Mouse (Mus musculus) cerebellum, adult 2 months (tissue): ENCODE data around the gene Tekt2. TPM values are rescaled to one million over a fixed set of nuclear protein-coding genes. Genes with fewer than 3 reads are reported as not detected.

Experiments used
- DNase-seq, 2 experiments: peaks; one replicate each; pipeline ENCODE4 v3.0.0; 2021
- H3K27ac ChIP-seq: fragments of 200-500 bp; 2 replicates; pipeline ENCODE4 v1.5.1; 2012; ENCODE audit warnings: low read length, control low read depth, inconsistent platforms; ENCODE audit not compliant: insufficient read depth
- H3K27me3 ChIP-seq: fragments of 200-500 bp; 2 replicates; pipeline ENCODE4 v1.6.1; 2012; ENCODE audit warnings: inconsistent platforms, mild to moderate bottlenecking, low read length, moderate library complexity; ENCODE audit not compliant: control insufficient read depth, insufficient read depth
- H3K4me1 ChIP-seq: fragments of 200-500 bp; 2 replicates; pipeline ENCODE4 v1.6.1; 2011; ENCODE audit warnings: low read length; ENCODE audit not compliant: control insufficient read depth, insufficient read depth
- H3K4me3 ChIP-seq: fragments of 200-500 bp; replicated peaks from 2 replicates; pipeline ENCODE3; 2011; ENCODE audit warnings: mild to moderate bottlenecking, low read depth, low read length, control low read depth; ENCODE audit not compliant: insufficient read depth
- CTCF ChIP-seq: fragments of 200-500 bp; IDR thresholded peaks from 2 replicates; pipeline ENCODE4 v1.5.1; 2011; ENCODE audit warnings: low read depth, mild to moderate bottlenecking, control low read depth, low read length, moderate library complexity, borderline replicate concordance; ENCODE audit not compliant: insufficient read depth
- POLR2A ChIP-seq: fragments of 200-500 bp; IDR thresholded peaks from 2 replicates; pipeline ENCODE4 v1.6.1; 2011; ENCODE audit warnings: low read length, control low read depth, borderline replicate concordance; ENCODE audit not compliant: insufficient read depth
- WGBS: fragments of 180-500 bp; shearing (Covaris S2); methylation state at CpG from one replicate; pipeline ENCODE4 v1.1.7; 2018; 5-methylcytosine and 5-hydroxymethylcytosine counted together
- polyA plus RNA-seq: library from polyadenylated mRNA; depleted of rRNA; stranded (reverse); fragments of >200 nt; gene quantifications from 2 replicates; pipeline ENCODE4 v1.2.3, GENCODE M21; 2012

Gene Tekt2
- polyA plus RNA-seq, 1 experiment, result 4.7 TPM

DNA sequence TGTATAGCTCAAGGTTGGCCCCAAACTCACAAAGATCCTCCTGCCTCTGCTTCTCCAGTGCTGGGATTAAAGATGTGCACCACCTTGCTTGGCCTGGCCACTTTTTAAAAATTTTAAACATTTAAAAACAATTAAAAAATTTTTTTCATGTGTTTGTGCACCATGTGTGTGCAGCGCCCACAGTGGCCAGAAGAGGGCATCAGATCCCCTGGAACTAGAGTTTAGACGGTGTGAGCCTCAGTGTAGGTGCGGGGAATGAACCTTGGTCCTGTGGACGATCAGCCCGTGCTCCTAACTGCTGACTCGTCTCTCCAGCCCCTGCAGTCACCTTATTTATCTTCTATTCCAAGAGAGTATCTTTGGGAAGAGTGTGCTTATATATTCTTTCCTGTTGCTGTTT is 19.4 kb downstream of the Tekt2 start:
- Histone ChIP-seq H3K4me3 (no peak overlapping the region), H3K27me3 (no peaks in the 10 kb centered on the region), H3K4me1 (peaks cover 10% of the 10 kb centered on the region), H3K27ac (no peak overlapping the region)
- WGBS, result 89% methylated on average over 6 of the region's 6 CpGs
- TF ChIP-seq CTCF, result no peak
- no peak for TF ChIP-seq POLR2A
- DNase-seq, result no peak

DNA sequence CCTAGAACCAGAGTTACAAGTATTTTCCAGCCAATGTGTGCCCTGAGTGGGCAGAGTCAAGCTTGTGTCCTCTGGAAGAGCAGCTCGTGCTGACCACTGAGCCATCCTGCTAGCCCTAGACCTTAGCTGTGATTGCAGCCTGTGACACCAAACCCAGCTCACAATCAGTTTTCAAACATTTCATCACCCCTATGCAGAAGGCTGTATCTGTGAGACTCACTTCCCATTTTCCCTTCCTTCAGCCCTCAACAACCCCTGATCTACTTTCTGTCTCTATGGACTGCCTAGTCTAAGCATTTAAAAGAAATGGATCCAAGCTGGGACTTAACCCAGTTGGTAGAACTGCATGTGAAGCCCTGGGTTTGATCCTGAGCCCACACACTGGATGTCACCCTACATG is 20.1 kb downstream of the Tekt2 start:
- Histone ChIP-seq H3K4me3 (no peak overlapping the region), H3K27ac (no peak overlapping the region), H3K4me1 (peaks cover 10% of the 10 kb centered on the region), H3K27me3 (no peaks in the 10 kb centered on the region)
- DNase-seq, result no peak
- no peak for TF ChIP-seq POLR2A
- no peak for TF ChIP-seq CTCF
- 95% methylated on average over 1 of the region's 1 CpGs for WGBS

- peaks cover 5% of the 10 kb centered on the region for H3K4me1 ChIP-seq
- DNase-seq, result no peak
- 60% methylated on average over 4 of the region's 4 CpGs for WGBS
- H3K27ac ChIP-seq, result no peak overlapping the region
- no peaks in the 10 kb centered on the region for H3K27me3 ChIP-seq
- no peak overlapping the region for H3K4me3 ChIP-seq
- TF ChIP-seq POLR2A, result no peak
- peak; percentile 18; the same call in 1 of the 2 replicates for TF ChIP-seq CTCF
These were observed 21.6 kb downstream of the Tekt2 start for GRCm38 (mm10) chr4:126303877-126304276.

- peaks cover 9% of the 10 kb centered on the region for H3K4me1 ChIP-seq
- WGBS, result 12% methylated on average over 27 of the region's 27 CpGs
- H3K4me3 ChIP-seq, result peak overlapping the region; percentile 9
- no peak for TF ChIP-seq POLR2A
- TF ChIP-seq CTCF, result no peak
- no peaks in the 10 kb centered on the region for H3K27me3 ChIP-seq
- no peak overlapping the region for H3K27ac ChIP-seq
- peak; percentile 59 to 60 for DNase-seq
These were observed 23.7 kb downstream of the Tekt2 start for GRCm38 (mm10) chr4:126301584-126302309.

DNA sequence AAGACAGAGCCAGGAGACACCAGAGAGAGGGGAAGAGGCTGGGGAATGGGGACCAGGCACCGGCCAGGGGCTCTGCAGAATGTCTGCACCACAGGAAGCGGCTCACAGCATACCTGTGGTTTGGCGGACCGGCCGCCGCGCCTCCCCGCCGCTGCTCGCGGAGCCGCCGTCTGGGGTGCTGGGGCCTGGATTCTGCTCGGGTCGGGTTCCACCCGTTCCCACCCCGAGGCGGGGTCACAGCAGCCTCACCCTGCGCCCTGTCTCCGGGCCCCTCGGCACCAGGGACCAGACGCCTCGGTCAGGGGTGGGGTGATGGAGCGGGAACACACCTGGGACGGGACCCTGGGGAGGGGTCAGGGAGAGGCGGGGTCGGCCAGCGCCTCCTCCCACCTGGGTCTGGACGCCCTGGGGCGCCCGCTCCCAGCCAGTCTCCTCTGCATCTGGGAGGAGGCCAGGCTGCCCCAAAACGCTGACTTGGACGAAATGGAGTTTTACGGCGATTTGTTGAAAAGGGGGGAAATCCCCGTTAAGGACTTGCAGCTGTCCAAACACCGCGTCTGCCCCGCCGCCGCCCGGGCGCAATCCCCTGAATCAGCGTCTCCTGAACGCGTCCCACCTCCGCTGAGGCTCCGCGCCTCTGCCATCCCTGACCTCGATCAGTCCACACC is 24.4 kb downstream of the Tekt2 start:
- WGBS, result 6% methylated on average over 49 of the region's 50 CpGs
- Histone ChIP-seq H3K4me1 (peaks cover 9% of the 10 kb centered on the region), H3K4me3 (peak overlapping the region; percentile 9), H3K27me3 (no peaks in the 10 kb centered on the region), H3K27ac (no peak overlapping the region)
- TF ChIP-seq CTCF, result no peak
- TF ChIP-seq POLR2A, result no peak
- no peak for DNase-seq

- Histone ChIP-seq H3K27me3 (no peaks in the 10 kb centered on the region), H3K4me1 (peaks cover 7% of the 10 kb centered on the region), H3K27ac (peak overlapping the region; percentile 73), H3K4me3 (peak overlapping the region; percentile 46)
- TF ChIP-seq POLR2A, result no peak
- TF ChIP-seq CTCF, result no peak
- 2% methylated on average over 34 of the region's 34 CpGs for WGBS
- peak; percentile 78 to 79 for DNase-seq
These were observed 28.8 kb downstream of the Tekt2 start for GRCm38 (mm10) chr4:126296617-126297101.

DNA sequence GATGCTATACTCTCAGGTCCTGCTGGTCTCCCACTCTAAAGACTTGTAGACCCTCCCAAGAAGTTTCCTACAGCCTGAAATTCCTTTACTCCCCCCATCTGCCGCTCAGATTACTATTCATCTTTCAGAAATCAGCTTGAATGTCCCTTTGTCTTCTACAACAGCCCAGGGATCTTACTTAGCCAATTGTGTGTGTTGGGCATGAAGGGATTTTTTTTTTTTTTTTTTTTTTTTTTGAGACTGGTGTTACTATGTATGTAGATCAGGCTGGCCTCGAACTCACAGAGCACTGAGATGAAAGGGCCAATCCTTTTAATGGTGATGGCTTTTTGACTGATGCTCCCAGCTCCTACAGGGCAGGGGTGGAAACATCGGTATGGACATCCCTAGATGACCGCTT is 29.6 kb downstream of the Tekt2 start:
- no peak for DNase-seq
- Histone ChIP-seq H3K4me1 (0 out of 2 replicates have a peak, but pooled peaks cover 4% of the 10 kb centered on the region), H3K27ac (no peak overlapping the region), H3K27me3 (no peaks in the 10 kb centered on the region), H3K4me3 (no peak overlapping the region)
- 74% methylated on average over 4 of the region's 4 CpGs for WGBS
- TF ChIP-seq POLR2A (no peak), CTCF (no peak)
